Mouse (Mus musculus): ENCODE measurements at regions not wholly inside any gene's neighbourhood (a gene's known extent, or its start where the extent isn't known, plus 50 kb on each side); places are given as distances from the start of the nearest gene placed in this dataset.

DNA sequence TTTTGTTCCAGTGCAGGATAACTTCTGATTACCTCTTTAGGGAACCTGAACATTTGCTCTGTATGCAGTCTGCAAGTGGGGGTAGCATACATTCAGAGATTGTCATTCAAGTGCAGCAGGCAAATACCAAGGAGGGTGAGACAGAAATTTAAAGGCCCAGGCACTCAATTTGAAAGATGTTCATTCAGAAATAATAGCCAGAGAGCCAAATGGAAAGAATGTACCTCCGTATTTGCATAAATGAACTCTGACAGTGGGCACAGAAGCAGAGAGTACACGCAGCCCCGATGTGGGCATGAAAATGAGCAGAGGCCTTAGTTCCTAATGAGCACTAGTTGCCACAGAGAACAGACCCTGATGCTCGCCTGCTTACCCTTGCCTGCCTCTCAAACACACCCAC is 958.8 kb upstream of the Flrt2 start:
- intact Hi-C loops (cut with DNase I): no loop called here

DNA sequence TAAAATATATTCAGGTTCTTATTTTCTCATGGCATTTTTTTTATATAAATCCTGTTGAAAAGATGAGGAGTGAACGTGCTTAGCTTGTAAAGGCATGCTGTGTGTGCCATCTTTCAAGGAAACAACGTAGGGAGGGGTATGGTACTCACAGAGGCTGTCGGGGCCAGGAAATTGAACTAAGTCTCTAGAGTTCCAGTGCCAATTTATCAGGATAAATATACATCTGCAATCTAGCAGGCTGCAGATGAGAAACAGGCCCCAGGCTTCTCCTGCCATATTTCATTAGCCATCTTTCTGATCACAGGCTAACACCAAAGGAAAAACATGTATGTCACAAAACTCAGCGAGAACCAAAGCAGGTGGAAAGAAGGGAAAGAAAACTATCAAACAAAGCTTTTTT is 954.8 kb upstream of the Flrt2 start:
- intact Hi-C loops (cut with DNase I): no loop called here

DNA sequence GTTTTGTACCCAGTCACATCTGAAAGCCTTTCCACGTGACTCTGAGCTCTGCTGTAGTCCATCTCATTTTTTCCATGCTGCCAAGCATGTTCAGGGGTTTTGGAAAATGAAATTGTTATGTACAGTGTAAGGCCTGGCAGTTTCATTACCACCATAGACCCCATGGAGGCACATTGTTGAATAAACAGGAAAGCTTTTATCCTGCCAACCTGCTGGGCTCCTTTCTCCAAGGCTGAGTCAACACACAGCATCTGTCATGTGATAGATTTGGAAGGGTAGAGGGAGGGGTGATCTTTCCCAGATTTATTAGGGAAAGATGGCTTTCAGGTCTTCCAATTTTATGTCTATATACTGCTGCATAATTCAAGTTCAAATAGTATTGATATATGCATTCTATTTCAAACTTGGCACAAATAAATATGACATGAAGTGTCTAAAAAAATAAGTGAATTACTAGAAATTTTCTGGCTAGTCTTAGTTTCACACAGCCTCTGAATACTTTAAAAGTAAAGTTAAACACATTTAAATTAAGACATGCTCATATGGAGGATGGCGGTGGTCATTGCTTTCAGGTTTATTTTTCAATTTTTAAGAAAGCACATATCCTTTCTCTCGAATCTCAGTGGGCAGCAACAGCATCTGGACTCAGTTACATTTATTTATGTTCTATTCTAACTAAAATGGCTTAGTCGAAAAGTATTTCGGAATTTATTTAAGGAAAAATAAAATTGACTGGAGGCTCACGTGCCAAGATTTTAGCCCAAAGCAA is 942.1 kb upstream of the Flrt2 start:
- intact Hi-C loops (cut with DNase I): no loop called here

DNA sequence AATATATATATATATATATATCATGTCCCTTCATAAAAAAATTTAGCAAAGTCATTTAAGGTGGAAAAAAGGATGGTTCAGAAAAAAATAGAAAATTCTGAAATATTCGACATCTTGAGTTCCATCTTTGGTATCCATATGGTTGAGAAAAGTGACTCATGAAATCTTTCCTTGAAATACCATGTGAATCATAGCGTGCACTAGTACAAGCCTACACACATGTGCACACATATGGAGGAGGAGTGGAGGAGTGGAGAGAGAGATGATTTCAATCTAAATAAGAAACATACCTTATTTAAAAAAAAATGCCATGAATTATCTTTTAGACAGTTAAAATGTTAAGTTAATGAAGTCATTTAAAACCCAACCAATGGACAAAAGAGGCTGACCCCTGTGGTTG is 936.3 kb upstream of the Flrt2 start:
- intact Hi-C loops (cut with DNase I): no loop called here

DNA sequence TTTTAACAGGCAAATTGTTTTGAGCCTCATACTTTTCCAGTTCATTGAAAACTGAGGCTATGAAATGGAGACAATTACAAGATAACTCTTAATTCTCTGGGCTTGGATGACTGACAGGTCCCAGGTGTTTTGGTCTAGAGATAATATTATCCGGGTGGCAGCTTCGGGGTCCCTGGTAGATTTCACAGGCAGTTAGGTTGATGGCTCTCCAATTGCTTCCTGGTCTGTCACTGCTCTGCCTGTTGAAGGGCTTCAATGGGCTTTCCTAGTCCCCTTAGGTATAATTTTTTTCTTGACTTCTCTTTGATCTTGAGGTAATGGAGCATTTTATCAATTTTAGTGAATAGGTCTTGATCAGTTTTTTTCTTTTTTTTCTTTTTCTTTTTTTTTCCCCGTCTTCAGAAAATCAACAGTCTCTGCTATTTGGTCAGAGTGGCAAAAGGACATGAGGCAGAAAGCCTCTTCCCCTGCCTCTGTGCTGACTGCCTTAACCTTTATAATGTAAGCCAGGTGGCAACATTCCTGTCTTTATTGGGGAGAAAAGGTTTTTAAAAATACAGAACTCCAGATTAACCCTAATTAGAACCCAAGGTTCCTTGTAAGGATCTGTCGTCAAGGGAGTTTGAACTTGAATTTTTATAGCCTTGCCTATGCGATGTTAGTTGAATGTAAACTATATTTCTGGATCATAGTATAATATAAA is 896.0 kb upstream of the Flrt2 start:
- intact Hi-C loops (cut with DNase I): no loop called here

DNA sequence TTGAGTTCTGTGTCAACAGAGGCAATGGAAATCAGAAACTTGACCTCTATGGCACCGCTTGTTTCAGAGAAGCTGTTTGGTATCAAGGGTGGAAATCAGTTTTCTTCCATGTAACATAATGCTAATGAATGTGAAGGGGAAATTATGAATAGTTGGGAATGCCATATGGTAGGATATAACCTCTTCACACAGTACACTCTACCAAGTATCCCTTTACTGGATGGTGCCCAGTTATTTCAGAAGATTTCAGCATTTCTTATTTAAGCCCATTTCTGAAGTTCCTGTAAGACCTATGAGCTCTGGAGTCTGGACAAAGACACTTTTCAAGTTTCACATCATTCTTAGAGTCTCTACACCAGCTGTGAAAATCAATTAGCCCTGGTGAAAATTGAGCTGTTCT is 887.3 kb upstream of the Flrt2 start:
- intact Hi-C loops (cut with DNase I): no loop called here

DNA sequence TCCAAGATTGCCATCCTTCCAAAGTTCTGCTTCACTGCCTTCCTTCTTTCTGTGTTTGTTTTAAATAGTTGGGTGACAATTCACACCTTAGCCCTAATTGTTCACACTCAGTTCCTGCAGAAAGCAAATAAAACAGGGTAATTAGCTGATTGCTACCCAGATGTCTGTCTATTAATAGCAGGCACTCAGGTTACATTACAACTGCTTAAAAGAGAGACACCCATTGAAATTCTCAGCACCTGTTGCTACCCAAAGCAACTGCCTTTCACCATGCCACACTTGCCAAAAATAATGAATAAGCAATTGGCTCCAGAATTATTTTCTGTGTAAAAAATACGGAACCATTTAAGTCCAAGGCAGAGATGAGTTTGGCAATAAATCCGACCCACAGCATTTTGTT is 860.6 kb upstream of the Flrt2 start:
- intact Hi-C loops (cut with DNase I): no loop called here

DNA sequence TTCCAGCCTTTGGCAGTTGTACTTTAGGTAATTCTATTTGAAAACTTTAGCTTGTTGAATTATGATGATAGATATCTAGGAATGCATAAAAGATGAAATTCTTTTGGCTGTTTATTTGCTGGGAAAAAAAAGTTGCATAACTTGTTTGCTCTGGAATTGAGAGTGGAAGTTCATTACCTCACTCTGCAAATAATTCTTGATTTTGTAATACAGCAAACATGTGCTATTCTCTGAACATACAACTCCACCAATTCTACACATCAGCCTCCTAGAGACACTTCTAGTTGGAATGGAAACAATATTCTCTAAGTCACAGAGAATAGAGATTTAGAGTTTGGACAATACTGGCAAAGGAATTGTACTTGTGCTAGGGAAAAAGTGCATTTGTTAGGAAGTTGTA is 829.3 kb upstream of the Flrt2 start:
- intact Hi-C loops (cut with DNase I): no loop called here

DNA sequence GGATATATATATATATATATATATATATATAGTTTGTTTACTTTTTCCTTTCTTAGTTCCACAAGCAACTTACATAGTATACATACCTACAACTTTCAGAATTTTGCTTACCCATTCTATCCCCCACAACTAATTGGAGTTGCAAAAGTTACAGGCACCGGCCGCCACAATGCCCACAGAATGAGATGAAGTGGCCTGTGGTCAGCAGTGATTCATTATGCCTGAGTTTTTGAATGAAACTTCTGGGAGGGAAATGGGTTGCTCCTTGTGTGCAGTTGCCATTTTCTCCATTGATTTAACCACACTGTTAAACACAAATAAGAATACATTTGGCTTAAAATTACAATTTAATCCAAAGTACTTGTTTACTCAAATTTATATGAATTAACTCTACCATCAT is 781.2 kb upstream of the Flrt2 start:
- intact Hi-C loops (cut with DNase I): no loop called here

DNA sequence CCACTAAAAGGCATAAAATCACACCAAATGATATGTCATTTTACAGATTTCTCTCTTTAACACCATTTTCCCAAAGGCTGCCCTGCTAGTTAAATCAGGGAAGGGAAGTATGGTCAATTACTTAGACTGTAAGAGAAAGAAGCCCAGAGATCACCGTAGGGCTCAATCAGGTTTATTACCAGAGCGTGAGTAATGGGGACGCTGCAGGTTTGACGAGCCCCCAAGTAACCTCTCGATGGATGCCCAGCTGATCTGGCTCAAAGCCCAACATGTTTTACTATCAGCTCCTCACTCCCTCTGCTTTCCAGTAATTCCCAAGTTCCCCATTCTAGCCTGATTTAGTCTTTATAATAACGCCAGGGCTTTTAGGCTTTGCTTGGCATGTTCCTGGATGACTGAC is 749.0 kb upstream of the Flrt2 start:
- intact Hi-C loops (cut with DNase I): no loop called here

Small RNAs in the stretch of these regions (microRNA-seq; reads per million reads assigned to microRNA genes)
- 0 reads per million in 2 experiments for gene Mir8099-2

Measured in adrenal gland (tissue).